Mouse (Mus musculus) granulocyte monocyte progenitor cell, adult 5-6 weeks (primary cell): ENCODE measurements around the gene Erfe. TPM values are rescaled to one million over a fixed set of nuclear protein-coding genes. Genes with fewer than 3 reads are reported as not detected.

Experiments used
- ATAC-seq: replicated peaks from 2 replicates; pipeline ENCODE4 v1.8.0; 2016; ENCODE audit warnings: mild to moderate bottlenecking, moderate TSS enrichment, inconsistent platforms; ENCODE audit not compliant: poor library complexity, severe bottlenecking
- total RNA-seq, 2 experiments: library from RNA; stranded (forward) in 1 of 2; stranded (reverse) in 1 of 2; fragments of 200-712, 200-1000 nt in 1 of 2; fragments of >200 nt in 1 of 2; fragmentation: Nextera tagmentation in 1 of 2; gene quantifications; 2 replicates each; pipeline ENCODE4 v1.2.3; 2014 to 2017

Gene Erfe
- 0.24 TPM in 1 of 2 replicates, not detected in the other for total RNA-seq (2014; fragmentation: Nextera tagmentation)
- 0.26 TPM in 1 of 2 replicates, not detected in the other for total RNA-seq (2017)

DNA sequence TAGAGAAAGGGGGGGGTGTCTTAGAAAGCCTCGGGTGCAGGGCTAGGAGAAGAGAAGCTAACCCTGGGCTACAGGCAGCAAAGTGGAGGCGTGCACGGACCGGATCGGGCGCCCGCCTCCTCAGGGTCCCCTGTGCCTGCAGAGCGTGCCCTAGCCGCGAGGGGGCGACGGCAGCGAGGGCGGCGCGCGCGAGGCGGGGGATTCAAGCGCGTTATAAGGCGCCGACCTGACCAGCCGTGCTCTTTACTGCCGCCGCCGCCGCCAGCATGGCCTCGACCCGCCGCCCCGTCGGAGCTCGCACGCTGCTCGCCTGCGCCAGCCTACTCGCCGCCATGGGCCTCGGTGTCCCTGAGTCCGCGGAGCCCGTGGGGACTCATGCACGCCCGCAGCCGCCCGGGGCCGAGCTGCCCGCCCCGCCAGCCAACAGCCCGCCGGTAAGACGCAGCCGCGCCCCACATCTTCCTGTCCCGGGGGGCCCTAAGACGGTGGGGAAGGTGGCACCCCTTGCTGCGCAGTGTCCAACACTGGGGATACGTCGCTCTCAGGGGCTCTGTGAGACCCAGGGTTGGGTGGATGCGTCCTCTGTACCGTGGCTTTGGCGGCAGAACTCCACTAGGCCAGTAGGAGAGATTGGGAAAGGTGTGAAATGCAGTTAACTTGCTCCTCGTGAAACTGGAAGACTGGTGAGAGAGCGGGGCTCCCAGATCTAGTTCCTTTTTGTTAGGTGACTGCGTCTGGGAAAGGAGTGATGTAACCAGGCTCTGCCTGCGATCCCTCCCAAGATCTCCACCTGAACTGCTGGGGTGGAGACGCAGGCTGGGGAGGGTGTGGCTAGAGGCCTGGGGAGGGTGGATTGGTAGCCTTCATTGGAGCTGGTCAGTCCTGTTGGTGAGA, at the start of gene Erfe:
Gene Erfe, plus strand, starts transcription at position 216 of the 894 bp plus-strand sequence.
- ATAC-seq, result peak; percentile 84

- no peak for ATAC-seq
Observed at GRCm38 (mm10) chr1:91317656-91318055, 48.6 kb upstream of the Erfe start.

- peak; percentile 31 for ATAC-seq
Observed at GRCm38 (mm10) chr1:91321760-91322438, 44.3 kb upstream of the Erfe start, which contains the start of gene Espnl. Gene Espnl (plus strand): TSS chr1:91322075.

- ATAC-seq, result no peak
Observed at GRCm38 (mm10) chr1:91324646-91325045, 41.6 kb upstream of the Erfe start.

DNA sequence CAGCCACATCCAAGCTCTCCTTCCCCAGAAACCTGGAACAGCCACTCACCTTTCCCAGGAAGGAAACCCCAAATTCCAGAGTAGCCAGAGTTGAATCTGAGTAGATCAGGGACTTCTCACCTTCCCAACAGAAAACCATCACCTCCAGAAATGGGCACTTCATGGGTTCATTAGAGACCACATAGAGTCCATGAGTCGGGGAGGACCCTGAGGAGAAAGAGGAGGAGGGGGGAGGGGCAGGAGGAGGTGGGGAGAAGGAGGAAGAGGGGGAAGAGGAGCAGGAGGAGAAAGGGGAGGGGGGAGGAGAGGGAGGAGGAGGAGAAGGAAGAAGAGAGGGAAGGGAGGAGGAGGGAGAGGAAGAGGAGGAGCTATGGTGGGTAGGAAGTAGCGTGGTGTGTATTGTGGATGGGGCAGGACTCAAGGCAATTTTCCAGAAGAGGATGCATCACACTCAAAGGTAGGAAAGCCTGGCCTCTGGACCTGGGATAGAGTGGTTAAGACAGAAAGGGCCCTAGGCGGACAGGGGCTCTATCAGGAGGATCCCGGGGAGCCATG, 40.7 kb upstream of the Erfe start:
- ATAC-seq, result no peak

DNA sequence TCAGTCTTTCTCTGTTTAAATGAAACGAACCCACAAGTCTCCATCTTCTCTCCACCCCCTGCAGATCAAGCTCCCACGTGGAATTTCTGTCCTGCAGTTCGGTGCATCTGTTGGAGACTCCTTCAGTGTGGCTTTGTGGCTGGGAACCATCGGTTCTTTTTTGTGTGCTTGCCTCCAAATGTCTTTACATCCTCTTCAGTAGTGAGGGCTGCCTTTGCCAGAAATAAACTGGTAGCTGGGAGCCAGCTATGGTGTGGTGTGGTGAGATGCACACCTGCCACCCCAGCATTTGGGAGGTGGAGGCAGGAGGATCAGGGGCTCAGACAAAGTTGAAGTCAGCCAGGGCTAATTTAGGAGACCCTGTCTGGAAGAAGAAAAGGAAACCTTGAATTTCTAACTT, 34.1 kb upstream of the Erfe start:
- no peak for ATAC-seq

- ATAC-seq, result no peak
Observed at GRCm38 (mm10) chr1:91333582-91333981, 32.6 kb upstream of the Erfe start.

- no peak for ATAC-seq
Observed at GRCm38 (mm10) chr1:91337355-91337754, 28.9 kb upstream of the Erfe start.

DNA sequence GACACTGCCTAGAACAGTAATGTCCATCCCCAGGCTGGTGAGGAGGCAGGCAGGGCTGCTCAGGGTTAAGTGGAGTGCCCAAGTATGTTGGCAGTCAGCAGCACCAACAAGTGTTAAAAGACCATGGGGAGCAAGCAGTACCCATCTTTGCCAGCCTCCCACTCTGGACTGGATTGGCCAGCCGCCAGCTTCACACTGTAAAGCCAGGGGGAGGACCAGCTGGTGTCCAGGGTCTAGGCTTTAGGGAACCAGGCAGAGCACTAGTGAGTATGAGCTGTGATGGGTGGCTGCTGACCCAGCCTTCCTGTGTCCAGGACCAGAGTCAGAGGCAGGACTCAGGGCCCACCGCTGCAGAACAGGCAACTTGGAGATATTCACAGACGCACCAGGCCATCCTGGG, 22.2 kb upstream of the Erfe start:
- no peak for ATAC-seq

DNA sequence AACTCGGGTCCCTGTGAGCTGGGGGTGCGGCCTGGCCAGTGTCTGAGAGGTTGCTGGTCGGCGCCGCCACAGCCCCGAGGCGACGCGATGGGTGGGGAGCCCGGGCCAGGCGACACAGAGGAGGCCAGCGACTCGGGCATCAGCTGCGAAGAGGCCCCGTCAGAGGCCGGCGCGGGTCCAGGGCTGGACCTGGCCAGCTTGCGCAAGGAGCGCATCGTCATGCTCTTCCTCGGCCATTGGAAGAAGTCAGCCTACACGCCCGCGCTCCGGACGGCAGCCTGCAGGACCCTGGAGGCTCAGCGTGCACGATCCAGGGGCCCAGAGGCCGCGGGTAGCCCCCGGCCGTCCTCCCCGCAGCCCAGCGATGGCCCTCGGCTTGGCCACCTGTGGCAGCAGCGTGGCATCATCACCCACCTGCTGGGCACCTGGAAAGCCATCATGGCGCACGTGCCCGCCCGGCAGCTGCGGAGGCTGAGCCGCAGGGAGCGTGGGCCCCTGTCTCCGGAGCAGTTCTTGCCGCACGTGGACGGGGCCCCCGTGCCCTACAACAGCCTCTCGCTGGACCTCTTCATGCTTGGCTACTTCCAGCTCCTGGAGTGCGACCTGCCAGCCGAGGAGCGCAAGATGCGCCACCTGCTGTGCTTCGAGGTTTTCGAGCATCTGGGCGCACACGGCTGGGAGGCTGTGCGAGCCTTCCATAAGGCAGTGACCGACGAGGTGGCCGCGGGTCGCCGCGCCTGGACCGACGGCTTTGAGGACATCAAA, 21.1 kb upstream of the Erfe start:
- ATAC-seq, result peak; percentile 28; the same call in 1 of the 2 replicates

DNA sequence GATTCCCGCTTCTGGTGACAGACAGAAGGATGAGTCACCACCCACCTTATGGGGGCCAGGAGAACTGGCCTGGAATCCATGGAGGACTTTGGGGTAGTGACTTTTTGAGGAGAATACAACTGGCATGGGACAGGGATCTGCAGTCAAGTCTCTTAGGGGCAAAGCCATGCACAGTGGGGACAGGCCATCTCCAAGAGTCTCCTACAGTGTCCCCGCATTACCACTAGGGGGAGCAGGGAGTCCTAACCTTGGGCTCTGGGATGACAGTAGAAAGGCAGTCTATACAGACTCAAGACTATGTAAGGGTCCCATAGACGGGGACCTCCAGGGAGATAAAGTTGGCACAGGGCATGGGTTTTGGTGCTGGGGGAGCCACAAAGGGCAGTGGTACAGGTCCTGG, 19.3 kb upstream of the Erfe start:
- peak; percentile 80 for ATAC-seq

DNA sequence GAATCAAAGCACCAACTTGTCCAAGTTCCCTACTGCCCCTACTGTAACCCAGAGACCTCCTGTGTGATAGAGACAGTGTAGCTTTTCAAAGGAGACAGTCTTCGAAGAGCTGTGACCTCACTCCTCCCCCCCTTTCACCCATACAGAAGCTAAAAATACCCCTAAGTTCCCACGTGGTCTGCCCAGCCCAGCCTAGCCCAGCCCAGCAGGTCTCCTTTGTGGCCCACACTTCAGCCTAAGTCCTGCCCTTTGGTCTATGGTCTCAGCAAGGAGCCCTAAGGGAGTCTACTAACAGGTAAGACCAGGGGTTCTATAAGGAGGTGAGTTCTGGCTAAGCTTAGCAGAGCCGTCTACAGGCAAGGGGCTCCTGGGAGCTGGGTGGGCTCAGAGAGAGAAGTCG, 15.4 kb upstream of the Erfe start, which contains the start of gene Klhl30:
Gene Klhl30, plus strand, starts transcription at position 176 of the 400 bp plus-strand sequence.
- ATAC-seq, result no peak

DNA sequence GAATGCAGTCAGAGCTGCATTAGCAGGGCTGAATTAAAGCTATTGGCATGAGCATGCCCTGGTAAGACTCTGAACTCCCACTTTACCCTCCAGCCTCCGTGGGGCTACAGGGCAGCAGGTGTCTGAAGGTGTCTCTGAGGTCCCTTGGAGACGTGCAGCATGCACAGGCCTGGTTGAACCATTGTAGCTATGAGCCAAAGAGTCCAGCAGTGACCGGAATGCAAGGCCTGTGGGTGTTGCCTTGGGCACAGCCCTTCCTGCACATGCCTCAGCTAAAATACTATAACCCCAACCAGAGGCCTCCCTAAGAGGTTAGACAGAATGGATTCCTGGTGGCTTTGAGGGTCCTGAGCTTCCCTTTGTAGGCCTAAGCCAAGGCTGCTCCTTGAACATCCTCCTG, 15.0 kb upstream of the Erfe start:
- no peak for ATAC-seq

- ATAC-seq, result no peak
Observed at GRCm38 (mm10) chr1:91352277-91352676, 14.0 kb upstream of the Erfe start.

GRCm38 (mm10) chr1:91356105-91356504, 10.1 kb upstream of the Erfe start:
- no peak for ATAC-seq

GRCm38 (mm10) chr1:91362113-91362512, 4.1 kb upstream of the Erfe start:
- ATAC-seq, result no peak

DNA sequence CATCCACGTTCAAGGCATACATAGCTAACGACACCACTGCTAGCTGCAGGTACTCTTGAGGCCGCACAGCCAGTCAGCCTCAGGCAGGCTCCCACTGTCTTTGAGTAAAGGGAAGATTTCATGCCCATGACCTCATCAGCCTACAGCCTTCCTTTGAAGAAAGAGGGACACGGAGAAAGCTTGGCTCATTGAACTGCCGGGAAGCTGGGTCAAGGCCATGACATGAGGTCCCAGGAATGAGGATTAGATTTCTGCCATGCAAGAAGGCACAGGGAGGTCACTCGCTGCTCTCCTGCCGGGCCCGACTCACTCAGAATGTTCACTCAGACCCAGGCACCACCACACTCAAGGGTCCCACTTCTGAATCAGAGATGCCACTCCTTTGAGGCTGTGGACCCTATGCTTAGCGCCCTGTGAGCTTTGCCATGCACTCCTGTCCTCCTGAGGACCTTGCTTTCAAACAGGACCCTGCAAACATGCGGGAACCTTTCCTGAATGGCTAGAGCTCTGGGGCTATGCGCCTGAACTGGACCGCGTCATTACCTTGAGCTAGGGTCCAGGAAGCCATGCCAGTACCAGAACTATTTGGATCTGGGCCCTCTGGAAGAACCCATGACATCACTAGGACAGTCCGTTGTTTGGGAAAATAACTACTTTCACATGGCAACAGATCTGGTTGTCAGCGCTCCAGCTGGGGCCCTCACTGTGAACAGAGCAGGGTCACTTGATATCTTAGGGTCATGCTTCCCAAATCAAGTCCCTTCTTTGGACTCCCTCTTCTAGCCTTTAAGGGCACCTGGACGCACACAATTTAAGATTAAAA, 1.2 kb upstream of the Erfe start:
- no peak for ATAC-seq

DNA sequence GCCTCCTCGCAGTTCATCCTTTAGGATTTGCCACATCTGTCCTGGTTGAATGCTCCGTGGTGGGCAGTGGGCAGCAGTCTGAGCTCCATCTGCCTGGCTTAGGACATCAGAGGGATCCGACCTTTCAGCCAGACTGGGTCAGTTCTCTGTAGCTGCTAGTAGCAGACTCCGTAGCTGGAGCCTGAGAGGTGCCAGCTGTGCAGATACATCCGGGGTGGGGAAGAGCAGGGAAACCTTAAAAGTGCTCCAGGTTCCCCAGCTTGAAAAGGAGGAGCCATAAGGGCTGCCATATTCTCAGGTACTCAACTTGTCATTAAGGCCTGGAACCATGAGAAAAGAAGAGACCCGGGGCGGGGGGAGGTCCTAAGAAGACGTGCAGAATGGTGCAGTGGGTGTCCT, 415 bp upstream of the Erfe start:
- ATAC-seq, result no peak

- no peak for ATAC-seq
Observed at GRCm38 (mm10) chr1:91367295-91367694, 1.1 kb downstream of the Erfe start.
